Mouse (Mus musculus) neural tube, embryonic 11.5 days (tissue): ENCODE results near the gene Acad10. TPM values are rescaled to one million over a fixed set of nuclear protein-coding genes. Genes with fewer than 3 reads are reported as not detected.

Source experiments
- ATAC-seq: fragments of 200-750 bp; cut with Nextera tagmentation; 2 replicates; pipeline ENCODE4 v1.8.0; 2017; ENCODE audit warnings: moderate number of reproducible peaks, mild to moderate bottlenecking, moderate TSS enrichment, moderate library complexity; ENCODE audit not compliant: insufficient read depth, low FRiP score, low TSS enrichment
- DNase-seq: peaks from one replicate; pipeline ENCODE4 v3.0.0-alpha.2; 2015; ENCODE audit warnings: low spot score
- H3K27ac ChIP-seq: fragments of 300-500 bp; sonication (generic); 2 replicates; pipeline ENCODE4 v1.5.1; 2014; ENCODE audit warnings: low read depth, mild to moderate bottlenecking, low read length
- H3K27me3 ChIP-seq: fragments of 300-500 bp; sonication (generic); 2 replicates; pipeline ENCODE4 v1.6.1; 2014; ENCODE audit warnings: mild to moderate bottlenecking, low read length, mixed read lengths; ENCODE audit not compliant: control insufficient read depth, insufficient read depth
- H3K36me3 ChIP-seq: fragments of 300-500 bp; sonication (generic); 2 replicates; pipeline ENCODE4 v1.6.1; 2014; ENCODE audit warnings: mild to moderate bottlenecking, low read length, moderate library complexity, mixed read lengths; ENCODE audit not compliant: control insufficient read depth, insufficient read depth
- H3K4me1 ChIP-seq: fragments of 300-500 bp; sonication (generic); 2 replicates; pipeline ENCODE4 v1.6.1; 2014; ENCODE audit warnings: low read length, mixed read lengths; ENCODE audit not compliant: control insufficient read depth, insufficient read depth
- H3K4me2 ChIP-seq: fragments of 300-500 bp; sonication (generic); 2 replicates; pipeline ENCODE4 v1.6.1; 2014; ENCODE audit warnings: low read depth, mild to moderate bottlenecking, moderate library complexity
- H3K4me3 ChIP-seq: fragments of 300-500 bp; sonication (generic); 2 replicates; pipeline ENCODE4 v1.5.1; 2014; ENCODE audit warnings: low read depth, low read length
- H3K9ac ChIP-seq: fragments of 300-500 bp; sonication (generic); 2 replicates; pipeline ENCODE4 v1.6.1; 2014; ENCODE audit warnings: mild to moderate bottlenecking, low read length
- H3K9me3 ChIP-seq: fragments of 300-500 bp; sonication (generic); 2 replicates; pipeline ENCODE4 v1.6.1; 2016; ENCODE audit warnings: low read length; ENCODE audit not compliant: control insufficient read depth
- WGBS: fragments of 180-500 bp; shearing (Covaris S2); extraction: QIAGEN DNeasy Blood & Tissue Kit; methylation state at CpG from one replicate; pipeline ENCODE4 v1.1.7; 2014; 5-methylcytosine and 5-hydroxymethylcytosine counted together
- polyA plus RNA-seq: library from polyadenylated mRNA; unstranded; fragments of >200 nt; fragmentation: Nextera tagmentation; extraction: Ambion mirVana; gene quantifications from 2 replicates; pipeline ENCODE4 v1.2.1, GENCODE M21; 2014

The Acad10 gene
- polyA plus RNA-seq, 1 experiment from 2014 or later, result 2.8 TPM

GRCm38 (mm10) chr5:121574145-121574544 is 86.2 kb downstream of the Acad10 start:
- Histone ChIP-seq H3K9ac (no peak overlapping the region), H3K27ac (no peak overlapping the region), H3K36me3 (no peaks in the 10 kb centered on the region; the same call in 1 of the 2 replicates), H3K4me2 (no peak overlapping the region), H3K4me1 (no peaks in the 10 kb centered on the region), H3K4me3 (no peak overlapping the region), H3K9me3 (no peaks in the 10 kb centered on the region), H3K27me3 (no peaks in the 10 kb centered on the region)
- no peak for ATAC-seq
- no peak for DNase-seq
- 90% methylated on average over 13 of the region's 13 CpGs for WGBS

Other genes starting within 250 kb of the Acad10 start
- 1.1 and 1.8 TPM in 2 replicates for gene Tmem116, start 208.6 kb downstream of the Acad10 start, polyA plus RNA-seq
- gene Erp29, start 208.0 kb downstream of the Acad10 start, polyA plus RNA-seq, result 119 and 135 TPM in 2 replicates
- gene Adam1b, start 157.1 kb downstream of the Acad10 start, polyA plus RNA-seq, result not detected in 2 replicates
- 2.2 and 3.5 TPM in 2 replicates for gene Adam1a, start 115.0 kb downstream of the Acad10 start, polyA plus RNA-seq
- not detected in 2 replicates for gene Gm42878, start 115.0 kb downstream of the Acad10 start, polyA plus RNA-seq
- 62.6 and 65.3 TPM in 2 replicates for gene Mapkapk5, start 114.6 kb downstream of the Acad10 start, polyA plus RNA-seq
- 53.4 and 71.2 TPM in 2 replicates for gene Aldh2, start 66.7 kb downstream of the Acad10 start, polyA plus RNA-seq
- 1.3 and 1.7 TPM in 2 replicates for gene Acad12, start 41.6 kb downstream of the Acad10 start, polyA plus RNA-seq
- 47.9 and 51.3 TPM in 2 replicates for gene Brap, start within 50 bp of the Acad10 start, polyA plus RNA-seq
- 101 and 102 TPM in 2 replicates for gene Atxn2, start 50.8 kb upstream of the Acad10 start, polyA plus RNA-seq
- 10.2 and 10.5 TPM in 2 replicates for gene Sh2b3, start 177.1 kb upstream of the Acad10 start, polyA plus RNA-seq
- gene Pheta1, start 188.5 kb upstream of the Acad10 start, polyA plus RNA-seq, result 32.3 and 34.4 TPM in 2 replicates